Mouse (Mus musculus): Measurements from ENCODE around the gene Mgll. TPM values are rescaled to one million over a fixed set of nuclear protein-coding genes. Genes with fewer than 3 reads are reported as not detected.

The Mgll gene
- polyA plus RNA-seq, 1 experiment from 2014 or later, result 65.4 TPM

DNA sequence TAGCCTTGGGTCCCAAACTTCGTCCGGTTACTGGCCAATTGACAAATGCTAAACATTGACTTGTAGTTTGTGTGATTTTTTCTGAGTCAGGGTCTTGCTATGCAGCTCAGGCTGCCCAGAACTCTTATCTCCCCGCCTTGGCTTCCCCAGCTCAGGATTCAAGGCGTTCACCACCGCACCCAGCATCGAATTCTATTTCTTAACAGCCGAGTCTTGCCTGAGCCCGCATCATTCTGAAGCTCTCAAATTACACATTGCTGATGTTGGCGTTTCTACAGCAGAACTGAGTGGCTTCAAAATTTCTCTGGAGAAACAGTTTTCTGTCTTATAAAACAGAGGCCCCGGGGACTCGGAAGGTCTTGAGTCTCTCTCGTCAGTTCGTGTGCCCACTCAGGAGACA is 47.8 kb downstream of the Mgll start:
- no peak for TF ChIP-seq CTCF (IDR thresholded peaks at IDR 0.05; ENCODE audit: low read depth)
- H3K36me3 ChIP-seq (ENCODE audit: control insufficient read depth, insufficient read depth), result no peaks in the 10 kb centered on the region
- no peak overlapping the region for H3K27ac ChIP-seq (ENCODE audit: low read depth, low read length)
- WGBS, result 75% methylated on average over 13 of the region's 13 CpGs
- H3K27me3 ChIP-seq (replicated peaks; ENCODE audit: control insufficient read depth, insufficient read depth, low read length), result no peaks in the 10 kb centered on the region
- no peak overlapping the region for H3K4me2 ChIP-seq (replicated peaks; ENCODE audit: low read depth)
- no peak overlapping the region for H3K9ac ChIP-seq (ENCODE audit: low read depth, low read length)
- H3K9me3 ChIP-seq (ENCODE audit: control insufficient read depth), result no peaks in the 10 kb centered on the region
- no peak for ATAC-seq
- H3K4me3 ChIP-seq (ENCODE audit: low read depth, low read length), result no peak overlapping the region
- no peaks in the 10 kb centered on the region for H3K4me1 ChIP-seq (replicated peaks; ENCODE audit: control insufficient read depth, insufficient read depth, low read length)

DNA sequence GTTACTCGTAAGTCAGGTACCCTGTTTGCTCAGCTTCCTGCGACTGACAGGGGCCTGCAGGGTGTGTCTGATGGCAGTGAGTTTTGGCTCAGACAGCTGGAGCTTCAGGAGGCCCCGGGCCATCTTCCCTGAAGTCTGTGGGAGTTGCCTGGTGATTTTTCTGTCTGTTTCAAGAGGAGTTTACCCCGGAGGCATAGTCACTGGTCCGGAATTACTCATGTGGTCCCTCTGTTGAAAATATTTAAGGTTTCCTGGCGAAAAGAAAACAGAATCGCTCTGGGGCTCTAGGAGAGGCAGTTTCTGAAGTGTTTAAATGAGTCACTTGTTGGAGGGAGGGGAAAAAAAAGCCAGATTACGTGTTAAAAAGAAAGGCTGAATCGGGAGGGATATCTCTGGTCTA is 49.8 kb downstream of the Mgll start:
- Histone ChIP-seq H3K4me1 (replicated peaks; ENCODE audit: control insufficient read depth, insufficient read depth, low read length) (no peaks in the 10 kb centered on the region), H3K4me2 (replicated peaks; ENCODE audit: low read depth) (no peak overlapping the region), H3K9me3 (ENCODE audit: control insufficient read depth) (no peaks in the 10 kb centered on the region), H3K27me3 (replicated peaks; ENCODE audit: control insufficient read depth, insufficient read depth, low read length) (no peaks in the 10 kb centered on the region), H3K9ac (ENCODE audit: low read depth, low read length) (no peak overlapping the region), H3K36me3 (ENCODE audit: control insufficient read depth, insufficient read depth) (no peaks in the 10 kb centered on the region), H3K4me3 (ENCODE audit: low read depth, low read length) (no peak overlapping the region), H3K27ac (ENCODE audit: low read depth, low read length) (no peak overlapping the region)
- ATAC-seq, result no peak
- TF ChIP-seq CTCF (IDR thresholded peaks at IDR 0.05; ENCODE audit: low read depth), result no peak
- 52% methylated on average over 9 of the region's 9 CpGs for WGBS

DNA sequence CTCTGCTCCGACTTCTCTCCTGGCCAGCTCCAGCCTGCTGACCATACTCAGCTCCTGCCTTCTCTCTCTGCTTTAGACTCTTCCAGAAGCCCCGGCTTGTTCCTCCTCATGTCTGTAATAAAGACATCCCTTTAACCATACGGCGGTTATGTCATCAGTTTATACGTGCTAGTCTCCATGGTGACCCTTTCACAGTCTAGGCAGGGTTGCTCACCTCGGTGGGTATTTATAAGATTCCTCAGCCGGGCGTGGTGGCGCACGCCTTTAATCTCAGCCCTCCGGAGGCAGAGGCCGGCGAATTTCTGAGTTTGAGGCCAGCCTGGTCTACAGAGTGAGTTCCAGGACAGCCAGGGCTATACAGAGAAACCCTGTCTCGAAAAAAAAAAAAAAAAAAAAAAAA is 51.1 kb downstream of the Mgll start:
- WGBS, result 52% methylated on average over 14 of the region's 14 CpGs
- Histone ChIP-seq H3K27me3 (replicated peaks; ENCODE audit: control insufficient read depth, insufficient read depth, low read length) (no peaks in the 10 kb centered on the region), H3K4me3 (ENCODE audit: low read depth, low read length) (no peak overlapping the region), H3K9ac (ENCODE audit: low read depth, low read length) (no peak overlapping the region), H3K27ac (ENCODE audit: low read depth, low read length) (no peak overlapping the region), H3K9me3 (ENCODE audit: control insufficient read depth) (no peaks in the 10 kb centered on the region), H3K4me2 (replicated peaks; ENCODE audit: low read depth) (no peak overlapping the region), H3K36me3 (ENCODE audit: control insufficient read depth, insufficient read depth) (no peaks in the 10 kb centered on the region), H3K4me1 (replicated peaks; ENCODE audit: control insufficient read depth, insufficient read depth, low read length) (no peaks in the 10 kb centered on the region)
- TF ChIP-seq CTCF (IDR thresholded peaks at IDR 0.05; ENCODE audit: low read depth), result no peak
- ATAC-seq, result no peak

DNA sequence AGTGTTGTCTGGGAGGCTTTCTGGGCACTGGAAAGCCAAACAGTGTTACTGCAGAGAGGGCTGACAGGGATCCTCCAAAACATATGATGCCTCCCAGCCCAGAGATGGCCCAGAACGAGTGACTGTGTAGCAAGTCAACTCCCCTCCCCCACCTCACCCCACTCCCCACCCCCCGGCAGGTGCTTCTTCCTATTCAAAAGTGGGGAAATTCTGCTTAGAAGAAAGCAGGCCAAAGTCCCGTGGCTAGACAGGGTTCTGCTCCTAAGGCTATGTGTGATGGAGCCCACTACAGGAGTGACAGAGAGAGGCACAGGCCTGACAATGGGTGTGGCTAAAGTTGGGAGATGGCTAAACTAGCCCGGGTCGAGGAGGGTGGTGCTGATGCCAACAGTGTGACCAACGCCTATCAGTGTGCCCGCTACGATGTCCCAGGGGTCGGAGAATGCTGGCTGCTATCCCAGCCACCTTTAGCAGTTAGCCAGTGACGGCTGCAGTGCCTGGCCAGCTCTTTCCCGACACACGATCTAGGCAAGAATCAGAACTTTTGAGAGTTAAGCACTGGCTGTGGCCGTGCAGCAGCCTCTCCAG is 52.2 kb downstream of the Mgll start:
- TF ChIP-seq CTCF (IDR thresholded peaks at IDR 0.05; ENCODE audit: low read depth), result no peak
- H3K27ac ChIP-seq (ENCODE audit: low read depth, low read length), result no peak overlapping the region

DNA sequence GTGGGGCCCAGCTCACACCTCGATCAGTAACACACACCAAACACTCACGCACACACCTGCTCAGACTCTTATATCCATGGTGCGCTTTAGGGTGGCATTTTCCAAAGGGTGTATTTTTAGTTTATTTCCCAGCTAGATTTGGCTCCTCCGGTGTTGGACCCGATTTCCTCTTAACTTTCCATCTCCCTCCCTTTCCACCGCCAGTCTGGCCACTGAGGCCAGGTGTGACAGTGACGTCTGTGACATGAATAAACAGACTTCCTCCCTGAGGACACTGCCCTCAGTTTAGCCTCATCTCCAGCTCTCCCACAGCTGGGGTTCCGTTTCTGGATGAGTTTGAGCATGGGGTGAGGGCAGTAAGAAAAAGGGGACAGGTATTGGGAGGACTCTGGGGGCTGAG is 52.8 kb downstream of the Mgll start:
- Histone ChIP-seq H3K9ac (ENCODE audit: low read depth, low read length) (no peak overlapping the region), H3K4me3 (ENCODE audit: low read depth, low read length) (no peak overlapping the region), H3K4me2 (replicated peaks; ENCODE audit: low read depth) (no peak overlapping the region), H3K9me3 (ENCODE audit: control insufficient read depth) (no peaks in the 10 kb centered on the region), H3K27ac (ENCODE audit: low read depth, low read length) (no peak overlapping the region), H3K36me3 (ENCODE audit: control insufficient read depth, insufficient read depth) (no peaks in the 10 kb centered on the region), H3K4me1 (replicated peaks; ENCODE audit: control insufficient read depth, insufficient read depth, low read length) (no peaks in the 10 kb centered on the region), H3K27me3 (replicated peaks; ENCODE audit: control insufficient read depth, insufficient read depth, low read length) (no peaks in the 10 kb centered on the region)
- no peak for ATAC-seq
- WGBS, result 71% methylated on average over 8 of the region's 8 CpGs
- no peak for TF ChIP-seq CTCF (IDR thresholded peaks at IDR 0.05; ENCODE audit: low read depth)

More for the DNA sequence above, 52.2 kb downstream of the Mgll start:
- no peak for ATAC-seq
- no peak overlapping the region for H3K4me3 ChIP-seq (ENCODE audit: low read depth, low read length)
- H3K27me3 ChIP-seq (replicated peaks; ENCODE audit: control insufficient read depth, insufficient read depth, low read length), result no peaks in the 10 kb centered on the region
- H3K36me3 ChIP-seq (ENCODE audit: control insufficient read depth, insufficient read depth), result no peaks in the 10 kb centered on the region
- 57% methylated on average over 13 of the region's 13 CpGs for WGBS
- no peak overlapping the region for H3K4me2 ChIP-seq (replicated peaks; ENCODE audit: low read depth)
- no peaks in the 10 kb centered on the region for H3K9me3 ChIP-seq (ENCODE audit: control insufficient read depth)
- no peaks in the 10 kb centered on the region for H3K4me1 ChIP-seq (replicated peaks; ENCODE audit: control insufficient read depth, insufficient read depth, low read length)
- H3K9ac ChIP-seq (ENCODE audit: low read depth, low read length), result no peak overlapping the region

- Histone ChIP-seq H3K4me1 (replicated peaks; ENCODE audit: control insufficient read depth, insufficient read depth, low read length) (no peaks in the 10 kb centered on the region), H3K27ac (ENCODE audit: low read depth, low read length) (no peak overlapping the region), H3K4me2 (replicated peaks; ENCODE audit: low read depth) (no peak overlapping the region), H3K9me3 (ENCODE audit: control insufficient read depth) (no peaks in the 10 kb centered on the region), H3K36me3 (ENCODE audit: control insufficient read depth, insufficient read depth) (no peaks in the 10 kb centered on the region), H3K4me3 (ENCODE audit: low read depth, low read length) (no peak overlapping the region), H3K27me3 (replicated peaks; ENCODE audit: control insufficient read depth, insufficient read depth, low read length) (no peaks in the 10 kb centered on the region), H3K9ac (ENCODE audit: low read depth, low read length) (no peak overlapping the region)
- no peak for TF ChIP-seq CTCF (IDR thresholded peaks at IDR 0.05; ENCODE audit: low read depth)
- whole genome bisulfite sequencing, result 63% methylated on average over 8 of the region's 8 CpGs
- ATAC-seq, result no peak
These were observed 54.0 kb downstream of the Mgll start for GRCm38 (mm10) chr6:88778047-88778688.

All from intestine, postnatal 0 days (tissue).